Mouse (Mus musculus) cerebellum, postnatal 25 days (tissue): ENCODE measurements around the gene Ptges3.
"Not testable (repeated sequence)": the region's sequence is repeated elsewhere in the genome, so short reads cannot be mapped to it uniquely, and the experiment has no call there.

Experiments
- DNase-seq, 2 experiments: peaks; one replicate each; pipeline ENCODE4 v3.0.0; 2021; ENCODE audit warnings: mixed read lengths in 2 of 2

Gene Ptges3

GRCm38 (mm10) chr10:128058601-128059151 is at the start of gene Ptges3:
Gene Ptges3, plus strand, starts transcription at chr10:128058954.
- DNase-seq: peak; percentile 99 to 100

DNA sequence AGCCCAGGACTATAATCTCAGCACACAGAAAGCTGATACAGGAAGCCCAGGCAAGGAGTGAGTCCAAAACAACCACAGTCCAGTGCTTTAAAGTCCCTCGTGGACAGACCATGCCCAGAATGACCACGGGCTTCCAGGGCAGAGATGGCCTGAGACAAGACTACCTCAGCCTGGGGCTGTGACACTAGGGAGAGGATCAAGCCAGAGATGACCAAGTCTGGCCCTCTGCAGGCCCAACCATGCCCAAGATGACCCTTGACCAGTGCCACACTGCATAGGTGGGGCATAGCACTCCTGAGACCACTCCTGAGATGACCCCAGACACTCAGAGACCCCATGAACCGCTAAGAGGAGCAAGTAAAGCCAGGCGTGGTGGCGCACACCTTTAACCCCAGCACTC is 49.0 kb upstream of the Ptges3 start:
- no peak for DNase-seq

- DNase-seq: peak; percentile 86 to 91
These were observed 43.5 kb upstream of the Ptges3 start, which contains the start of gene Prim1 for GRCm38 (mm10) chr10:128015068-128015934. Gene Prim1, plus strand, starts transcription at chr10:128015168.

DNA sequence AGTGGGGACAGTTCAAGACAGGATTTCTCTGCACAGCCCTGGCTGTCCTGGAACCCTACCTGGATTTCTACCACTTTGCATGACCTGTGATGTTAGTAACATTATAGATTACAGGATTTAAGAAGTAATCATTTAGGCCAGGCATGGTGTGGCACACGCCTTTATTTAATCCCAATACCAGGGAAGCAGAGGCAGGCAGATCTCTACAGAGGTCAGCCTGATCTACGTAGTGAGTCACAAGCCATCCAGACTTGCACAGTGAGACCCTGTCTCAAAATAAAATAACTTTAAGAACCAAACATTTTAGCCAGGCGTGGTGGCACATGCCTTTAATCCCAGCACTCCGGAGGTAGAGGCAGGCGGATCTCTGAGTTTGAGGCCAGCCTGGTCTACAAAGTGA is 36.6 kb upstream of the Ptges3 start:
- no peak for DNase-seq

DNA sequence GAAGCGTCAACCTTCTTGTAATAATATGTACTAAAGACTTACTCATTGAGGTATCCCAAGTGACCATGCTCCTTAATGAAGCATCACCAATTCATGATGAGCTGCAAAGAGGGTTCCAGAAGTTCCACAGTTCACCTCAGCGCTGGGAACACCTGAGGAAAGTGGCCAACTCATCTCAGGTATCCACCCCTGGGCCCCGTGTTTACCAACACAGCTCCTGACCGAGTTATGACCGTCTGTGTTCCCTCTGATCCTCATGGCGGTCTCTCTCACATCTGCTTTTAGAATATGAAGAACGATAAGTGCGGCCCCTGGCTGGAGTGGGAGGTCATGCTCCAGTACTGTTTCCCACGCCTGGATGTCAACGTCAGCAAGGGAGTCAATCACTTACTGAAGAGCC is 35.3 kb upstream of the Ptges3 start:
- no peak for DNase-seq

DNA sequence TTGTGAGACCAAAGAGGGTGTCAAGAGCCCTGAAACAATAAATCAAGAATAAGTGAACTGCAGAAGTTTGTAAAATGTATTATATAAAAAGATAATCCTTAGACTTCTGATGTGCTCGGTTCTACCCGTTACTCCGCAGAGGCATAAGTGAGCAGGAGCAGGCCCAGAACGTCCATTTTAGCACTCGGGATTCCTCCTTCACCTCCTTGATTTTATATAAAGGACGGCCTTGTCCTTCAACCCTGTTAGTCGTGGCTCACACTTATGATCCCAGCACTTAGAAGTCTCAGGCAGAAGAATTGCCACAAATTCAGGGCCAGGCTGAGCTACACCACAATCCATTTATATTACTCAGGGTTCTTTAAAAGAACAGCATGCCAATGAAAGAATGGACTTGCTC is 28.8 kb upstream of the Ptges3 start:
- no peak for DNase-seq

GRCm38 (mm10) chr10:128030860-128031259 is 27.9 kb upstream of the Ptges3 start:
- no peak for DNase-seq

DNA sequence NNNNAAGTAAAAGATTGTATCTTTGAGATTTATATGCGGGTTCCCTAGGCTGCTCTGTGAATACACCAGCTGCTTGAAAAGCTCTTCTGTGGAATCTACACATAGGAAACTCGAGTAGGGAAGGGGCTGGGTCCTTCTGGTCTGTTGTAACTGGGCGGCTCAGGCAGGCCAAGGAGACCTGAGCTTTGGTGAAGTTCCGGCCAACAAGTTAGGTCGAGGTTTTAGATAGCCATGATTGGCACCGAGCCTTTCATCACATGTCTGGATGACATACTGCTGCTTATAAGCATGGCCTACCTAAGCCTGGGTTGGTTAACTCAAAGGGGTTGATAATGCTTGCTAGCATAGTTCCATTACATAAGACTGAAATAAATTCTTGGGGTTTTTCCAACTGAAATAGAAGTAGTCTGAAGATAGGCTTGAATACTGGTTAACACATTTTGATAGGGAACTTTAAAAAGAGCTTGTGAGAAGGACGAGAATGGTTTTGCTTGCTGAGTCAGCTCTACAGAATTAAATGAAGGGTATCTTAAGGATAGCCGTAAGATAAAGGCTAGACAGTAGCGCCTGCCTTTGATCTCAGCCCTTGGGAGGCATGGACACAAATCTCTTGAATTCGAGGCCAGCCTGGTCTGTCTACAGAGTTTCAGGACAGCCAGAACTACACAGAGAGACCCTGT is 21.9 kb upstream of the Ptges3 start:
- DNase-seq: peak; percentile 38 to 56

- no peak for DNase-seq
These were observed 20.8 kb upstream of the Ptges3 start for GRCm38 (mm10) chr10:128037921-128038320.

DNA sequence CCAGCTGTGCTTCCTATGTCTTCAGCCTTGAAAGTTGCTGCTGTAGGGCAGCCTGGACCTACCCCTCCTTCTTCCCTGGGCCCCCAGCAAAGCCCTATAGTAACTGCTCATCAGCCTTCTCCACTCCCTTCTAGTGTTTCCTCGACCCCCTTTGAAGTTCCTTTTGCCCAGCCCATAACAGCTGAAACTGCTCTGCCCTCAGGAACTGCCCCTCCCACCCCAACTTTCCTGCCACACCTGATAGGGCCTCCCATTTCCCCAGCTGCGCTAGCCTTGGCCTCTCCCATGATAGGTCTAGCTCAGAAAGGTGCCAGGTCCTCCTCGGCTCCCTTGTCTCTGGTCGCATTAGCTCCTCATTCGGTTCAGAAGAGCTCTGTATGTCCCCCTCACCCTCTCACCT is 19.6 kb upstream of the Ptges3 start:
- peak in 1 of 2 experiments; percentile 17 for DNase-seq

DNA sequence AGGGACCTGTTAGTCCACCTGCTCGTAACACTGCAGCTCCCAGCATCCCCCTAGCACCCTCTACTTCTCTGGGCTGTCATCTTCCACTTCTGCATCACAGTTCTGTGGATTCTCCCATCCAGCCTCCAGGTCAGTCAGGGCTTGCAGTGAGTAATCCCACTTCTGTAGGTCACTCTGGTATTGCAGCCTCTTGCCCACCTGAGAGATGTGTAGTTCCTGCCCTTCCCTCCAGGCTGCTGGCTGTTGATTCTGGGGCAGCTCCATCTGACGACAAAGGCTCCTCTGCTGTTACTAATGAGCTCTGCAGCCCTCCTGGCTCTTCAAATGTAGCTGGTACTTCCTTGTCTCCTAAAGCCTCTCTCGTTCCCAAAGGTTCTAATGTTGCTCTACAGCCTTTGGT is 18.9 kb upstream of the Ptges3 start:
- DNase-seq: peak; percentile 22 to 25

DNA sequence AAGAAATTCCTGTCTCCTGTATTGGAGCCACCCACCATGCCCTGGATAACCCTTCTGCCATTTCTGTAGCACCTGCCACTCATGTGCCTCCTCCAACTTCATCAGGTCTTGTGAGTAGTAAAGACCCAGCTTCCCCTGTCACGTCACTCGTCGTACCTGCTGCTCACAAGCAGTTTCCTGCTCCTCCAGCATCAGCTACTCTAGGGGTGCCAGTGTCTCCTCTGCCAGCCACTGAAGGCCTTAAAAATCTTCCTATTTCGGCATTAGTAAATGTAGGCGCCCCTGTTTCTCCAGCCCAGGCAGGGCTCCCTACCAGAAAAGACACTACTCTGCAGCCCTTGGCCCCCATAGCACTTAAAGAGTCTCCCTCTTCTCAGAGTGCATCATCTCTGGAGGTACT is 18.5 kb upstream of the Ptges3 start:
- no peak for DNase-seq

DNA sequence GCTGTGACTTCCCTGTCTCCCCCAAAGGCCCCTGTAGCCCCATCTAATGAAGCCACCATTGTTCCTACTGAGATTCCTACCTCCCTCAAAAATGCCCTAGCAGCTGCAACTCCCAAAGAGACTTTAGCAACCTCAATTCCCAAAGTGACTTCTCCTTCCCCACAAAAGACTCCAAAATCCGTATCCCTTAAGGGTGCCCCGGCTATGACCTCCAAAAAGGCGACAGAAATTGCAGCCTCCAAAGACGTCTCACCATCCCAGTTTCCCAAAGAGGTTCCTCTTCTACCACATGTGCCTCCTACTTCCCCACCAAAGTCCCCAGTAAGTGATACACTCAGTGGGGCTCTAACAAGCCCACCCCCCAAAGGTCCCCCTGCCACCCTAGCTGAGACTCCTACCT is 17.1 kb upstream of the Ptges3 start:
- DNase-seq: no peak

DNA sequence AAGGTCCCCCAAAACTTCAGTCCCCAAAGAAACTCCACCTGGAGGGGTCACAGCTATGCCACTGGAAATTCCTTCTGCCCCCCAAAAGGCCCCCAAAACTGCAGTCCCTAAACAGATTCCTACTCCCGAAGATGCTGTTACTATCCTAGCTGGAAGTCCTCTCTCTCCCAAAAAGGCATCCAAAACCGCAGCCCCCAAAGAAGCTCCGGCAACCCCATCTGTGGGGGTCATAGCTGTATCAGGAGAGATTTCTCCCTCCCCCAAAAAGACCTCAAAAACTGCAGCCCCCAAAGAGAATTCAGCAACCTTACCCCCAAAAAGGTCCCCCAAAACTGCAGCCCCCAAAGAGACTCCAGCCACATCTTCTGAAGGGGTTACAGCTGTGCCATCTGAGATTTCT is 16.3 kb upstream of the Ptges3 start:
- no peak for DNase-seq

DNA sequence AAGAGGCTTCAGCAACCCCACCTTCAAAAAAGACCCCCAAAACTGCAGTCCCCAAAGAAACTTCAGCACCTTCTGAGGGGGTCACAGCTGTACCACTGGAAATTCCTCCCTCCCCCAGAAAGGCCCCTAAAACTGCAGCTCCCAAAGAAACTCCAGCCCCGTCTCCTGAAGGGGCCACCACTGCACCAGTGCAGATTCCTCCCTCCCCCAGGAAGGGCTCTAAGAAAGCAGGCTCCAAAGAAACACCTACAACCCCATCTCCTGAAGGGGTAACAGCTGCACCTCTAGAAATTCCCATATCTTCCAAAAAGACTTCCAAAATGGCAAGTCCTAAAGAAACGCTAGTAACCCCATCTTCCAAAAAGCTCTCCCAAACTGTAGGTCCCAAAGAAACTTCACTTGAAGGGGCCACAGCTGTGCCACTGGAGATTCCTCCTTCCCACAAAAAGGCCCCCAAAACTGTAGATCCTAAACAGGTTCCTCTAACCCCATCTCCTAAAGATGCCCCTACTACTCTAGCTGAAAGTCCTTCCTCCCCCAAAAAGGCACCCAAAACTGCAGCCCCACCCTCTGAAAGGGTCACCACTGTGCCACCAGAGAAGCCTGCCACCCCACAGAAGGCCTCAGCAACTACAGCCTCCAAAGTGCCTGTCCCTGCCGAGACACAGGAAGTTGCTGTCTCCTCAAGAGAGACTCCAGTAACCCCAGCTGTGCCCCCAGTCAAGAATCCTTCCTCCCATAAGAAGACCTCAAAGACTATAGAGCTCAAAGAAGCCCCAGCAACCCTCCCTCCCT is 15.5 kb upstream of the Ptges3 start:
- no peak for DNase-seq

- no peak for DNase-seq
These were observed 10.6 kb upstream of the Ptges3 start for GRCm38 (mm10) chr10:128048157-128048556.

- no peak for DNase-seq
These were observed 9.0 kb upstream of the Ptges3 start for GRCm38 (mm10) chr10:128049741-128050140.

DNA sequence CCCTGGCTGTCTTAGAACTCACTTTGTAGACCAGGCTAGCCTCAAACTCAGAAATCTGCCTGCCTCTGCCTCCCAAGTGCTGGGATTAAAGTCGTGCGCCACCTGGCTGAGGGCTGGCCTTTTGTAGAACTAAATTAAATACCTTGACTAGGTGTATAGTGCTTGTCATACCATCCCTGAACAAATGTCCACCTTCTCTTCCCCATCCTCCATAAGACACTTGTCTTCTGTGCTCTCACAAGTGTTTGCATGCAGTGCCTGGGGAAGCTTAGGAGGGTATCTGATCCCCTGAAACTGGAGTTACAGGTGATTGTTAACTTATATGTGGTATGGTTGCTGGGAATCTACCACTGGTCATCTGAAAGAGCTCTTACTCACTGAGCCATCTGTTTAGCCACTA is 8.4 kb upstream of the Ptges3 start:
- DNase-seq: no peak

DNA sequence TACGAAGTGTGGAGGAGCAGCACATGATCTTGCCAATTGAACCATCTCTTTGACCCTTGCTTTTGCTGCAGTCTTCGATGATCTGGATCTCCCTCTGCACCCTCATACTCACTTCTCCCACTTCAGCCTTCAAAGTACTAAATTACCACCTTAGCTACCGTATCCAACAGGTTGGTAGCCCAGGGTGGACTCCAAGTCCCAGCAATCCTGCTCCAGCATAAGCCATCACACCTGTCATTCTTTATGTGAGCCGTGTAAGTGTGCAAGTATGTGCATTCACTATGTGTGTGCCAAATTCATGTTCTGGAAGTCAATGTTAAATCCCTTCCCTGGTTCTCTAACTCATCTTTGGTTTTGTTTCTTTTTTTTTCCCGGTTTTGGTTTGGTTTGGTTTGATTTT is 7.2 kb upstream of the Ptges3 start:
- no peak for DNase-seq

GRCm38 (mm10) chr10:128052136-128052535 is 6.6 kb upstream of the Ptges3 start:
- DNase-seq: not testable (repeated sequence)

DNA sequence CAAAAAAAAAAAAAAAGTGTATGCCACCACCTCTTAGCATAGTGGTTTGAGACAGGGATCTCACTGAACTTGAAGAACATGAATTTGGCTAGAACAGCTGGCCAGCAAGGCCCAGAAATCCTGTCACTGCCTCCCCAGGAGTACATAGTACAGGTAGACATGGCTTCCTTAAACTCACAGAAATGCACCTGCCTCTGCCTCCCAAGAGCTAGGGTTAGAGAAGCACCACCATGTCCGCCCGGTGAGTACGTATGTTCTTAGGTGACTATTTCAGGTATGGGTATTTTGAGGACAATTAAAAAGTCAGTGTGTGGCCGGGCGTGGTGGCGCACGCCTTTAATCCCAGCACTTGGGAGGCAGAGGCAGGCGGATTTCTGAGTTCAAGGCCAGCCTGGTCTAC is 5.8 kb upstream of the Ptges3 start:
- DNase-seq: no peak

DNA sequence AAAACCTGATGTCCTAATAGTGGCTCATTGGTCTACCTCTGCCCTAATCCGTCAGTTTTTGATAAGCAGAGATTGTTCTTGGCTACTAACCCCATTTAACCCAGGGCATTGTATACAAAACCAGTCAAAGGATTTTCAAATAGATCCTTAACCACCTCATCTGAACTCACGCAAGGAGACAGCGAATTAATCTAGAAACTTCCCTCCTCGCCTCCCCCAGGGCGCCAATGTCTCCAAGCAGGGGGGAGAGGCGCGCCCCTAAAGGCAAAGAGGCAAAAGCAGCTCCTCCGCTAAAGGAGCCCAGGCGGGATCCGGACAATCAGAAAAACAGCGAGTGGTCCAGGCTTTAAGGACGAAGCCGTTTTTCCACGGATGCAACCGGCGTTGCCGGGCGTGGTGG is 570 bp upstream of the Ptges3 start:
- DNase-seq: no peak
